Mouse (Mus musculus) left cerebral cortex, adult 8-10 months (tissue): Measurements from ENCODE around the gene Mras. TPM values are rescaled to one million over a fixed set of nuclear protein-coding genes. Genes with fewer than 3 reads are reported as not detected.

Source experiments
- DNase-seq, 2 experiments: peaks; one replicate each; pipeline ENCODE4 v3.0.0; 2022; ENCODE audit warnings: low spot score in 2 of 2
- total RNA-seq, 4 experiments: library from RNA; stranded (reverse); gene quantifications; 2 replicates each; pipeline ENCODE4 v1.2.4; 2022

Gene Mras
- total RNA-seq, 4 experiments from 2014 or later = 140 to 166 (median 153) TPM

GRCm38 (mm10) chr9:99440941-99441340 is 3.8 kb upstream of the Mras start:
- DNase-seq = peak in 1 of 2 experiments; percentile 77

GRCm38 (mm10) chr9:99439064-99439463 is 1.9 kb upstream of the Mras start:
- DNase-seq = no peak

- no peak for DNase-seq
Observed at GRCm38 (mm10) chr9:99437781-99438565, 792 bp upstream of the Mras start.

- peak; percentile 70 to 71 for DNase-seq
Observed at GRCm38 (mm10) chr9:99436182-99437030, 775 bp downstream of the Mras start.

GRCm38 (mm10) chr9:99435619-99436181 is 1.5 kb downstream of the Mras start:
- no peak for DNase-seq

- DNase-seq = peak in 1 of 2 experiments; percentile 66
Observed at GRCm38 (mm10) chr9:99434892-99435618, 2.1 kb downstream of the Mras start.

- DNase-seq = no peak
Observed at GRCm38 (mm10) chr9:99432478-99432877, 4.7 kb downstream of the Mras start.

- no peak for DNase-seq
Observed at GRCm38 (mm10) chr9:99431963-99432362, 5.2 kb downstream of the Mras start.

GRCm38 (mm10) chr9:99431346-99431745 is 5.8 kb downstream of the Mras start:
- no peak for DNase-seq

- no peak for DNase-seq
Observed at GRCm38 (mm10) chr9:99430806-99431205, 6.4 kb downstream of the Mras start.

GRCm38 (mm10) chr9:99429845-99430244 is 7.3 kb downstream of the Mras start:
- DNase-seq = peak in 1 of 2 experiments; percentile 82

- DNase-seq = peak in 1 of 2 experiments; percentile 73
Observed at GRCm38 (mm10) chr9:99428601-99429331, 8.4 kb downstream of the Mras start.

GRCm38 (mm10) chr9:99425262-99425661 is 11.9 kb downstream of the Mras start:
- no peak for DNase-seq

GRCm38 (mm10) chr9:99424574-99424863 is 12.7 kb downstream of the Mras start:
- no peak for DNase-seq

- DNase-seq = no peak
Observed at GRCm38 (mm10) chr9:99423692-99424573, 13.2 kb downstream of the Mras start.

GRCm38 (mm10) chr9:99421914-99422313 is 15.3 kb downstream of the Mras start:
- no peak for DNase-seq

- DNase-seq = no peak
Observed at GRCm38 (mm10) chr9:99419951-99420701, 17.1 kb downstream of the Mras start.

- DNase-seq = peak in 1 of 2 experiments; percentile 82
Observed at GRCm38 (mm10) chr9:99418377-99418776, 18.8 kb downstream of the Mras start.

- no peak for DNase-seq
Observed at GRCm38 (mm10) chr9:99417288-99417846, 19.8 kb downstream of the Mras start.
